Mouse (Mus musculus): Measurements from ENCODE around the gene Frmpd1.

Frmpd1 gene

DNA sequence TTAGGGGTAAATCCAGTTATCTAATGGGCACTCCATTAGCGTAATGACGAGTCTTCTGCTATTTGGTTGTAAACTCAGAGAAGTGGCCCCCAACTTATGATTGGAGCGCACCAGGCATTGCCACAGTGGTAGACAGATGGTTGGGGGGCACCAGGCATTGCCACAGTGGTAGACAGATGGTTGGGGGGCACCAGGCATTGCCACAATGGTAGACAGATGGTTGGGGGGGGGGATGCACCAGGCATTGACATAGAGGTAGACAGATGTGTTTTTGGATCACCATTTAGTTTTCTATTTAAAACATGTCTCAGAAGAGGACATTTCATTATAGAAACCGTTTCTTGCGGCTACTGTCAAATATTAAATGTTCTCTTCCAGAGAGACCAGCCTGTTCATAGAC lies 53.6 kb downstream of the Frmpd1 start:
- no peak for DNase-seq (ENCODE audit: low read depth, low spot score)

DNA sequence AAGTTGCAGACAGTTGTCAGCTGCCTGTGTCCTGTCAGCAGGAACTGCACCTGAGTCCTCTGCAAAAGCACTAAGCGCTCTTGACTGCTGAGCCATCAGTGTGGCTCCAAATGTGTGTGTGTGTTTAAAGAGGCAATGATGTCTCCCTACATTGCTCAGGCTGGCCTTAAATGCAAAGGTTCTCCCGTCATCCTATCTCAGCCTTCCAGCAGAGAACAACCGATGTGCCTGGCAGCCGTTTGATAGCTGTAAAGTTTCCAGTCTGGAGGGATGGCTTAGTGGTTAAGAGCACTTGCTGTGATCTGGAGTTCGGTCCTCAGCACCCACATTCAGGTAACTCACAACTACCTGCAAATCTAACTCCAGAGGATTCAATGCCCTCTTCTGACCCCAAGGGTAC lies 56.7 kb downstream of the Frmpd1 start:
- DNase-seq (ENCODE audit: low read depth, low spot score): no peak

DNA sequence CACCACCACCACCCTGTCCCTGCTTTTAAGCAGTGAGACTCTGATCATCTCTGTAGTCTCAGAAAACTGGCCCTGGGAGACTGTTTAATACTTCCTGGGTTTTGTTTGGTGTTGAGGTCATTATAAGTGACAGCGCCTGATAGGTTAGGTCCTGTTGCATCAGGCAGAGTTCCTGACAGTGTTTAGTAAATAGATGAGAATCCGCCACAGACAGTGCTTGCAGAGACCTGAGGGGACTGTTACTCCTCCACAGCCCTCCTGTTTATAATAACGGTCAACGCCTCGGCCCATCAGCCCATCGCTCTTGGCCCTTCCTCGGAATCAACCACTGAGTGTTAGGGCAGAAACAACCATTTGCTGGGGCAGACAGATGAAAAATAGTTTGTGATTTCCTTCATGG lies 57.5 kb downstream of the Frmpd1 start:
- no peak for DNase-seq (ENCODE audit: low read depth, low spot score)

DNA sequence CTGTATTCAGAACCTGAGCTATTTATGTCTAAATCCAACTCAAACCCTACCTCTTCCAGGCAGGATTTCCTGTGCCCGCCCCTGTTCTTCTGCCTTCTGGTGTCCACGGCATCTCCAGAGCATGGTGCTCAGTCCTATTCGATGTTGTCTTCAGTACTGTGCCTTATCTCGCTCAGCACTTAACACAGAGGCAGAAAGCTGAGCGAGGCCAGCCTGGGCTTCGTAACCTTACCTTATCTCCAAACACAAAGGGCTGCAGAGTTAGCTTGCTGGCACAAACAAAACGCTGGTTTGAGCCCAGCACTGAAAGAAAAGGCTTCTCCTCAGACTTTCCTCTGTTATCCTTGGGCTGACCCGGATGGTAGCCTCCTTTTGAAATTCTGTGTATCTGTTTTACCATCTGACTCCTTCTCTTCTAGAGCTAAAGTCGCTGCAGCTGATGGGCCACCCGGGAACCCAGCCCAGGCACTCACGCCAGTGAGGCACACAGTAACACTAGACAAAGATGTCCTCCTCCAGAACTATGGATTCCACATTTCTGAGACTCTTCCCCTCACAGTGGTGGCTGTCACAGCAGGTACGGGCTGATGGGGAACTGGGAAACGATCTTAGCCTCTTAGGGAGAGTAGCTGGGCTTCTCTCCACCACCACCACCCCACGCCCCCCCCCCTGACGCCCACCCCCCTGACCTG lies 58.7 kb downstream of the Frmpd1 start:
- DNase-seq (ENCODE audit: low read depth, low spot score): no peak

DNA sequence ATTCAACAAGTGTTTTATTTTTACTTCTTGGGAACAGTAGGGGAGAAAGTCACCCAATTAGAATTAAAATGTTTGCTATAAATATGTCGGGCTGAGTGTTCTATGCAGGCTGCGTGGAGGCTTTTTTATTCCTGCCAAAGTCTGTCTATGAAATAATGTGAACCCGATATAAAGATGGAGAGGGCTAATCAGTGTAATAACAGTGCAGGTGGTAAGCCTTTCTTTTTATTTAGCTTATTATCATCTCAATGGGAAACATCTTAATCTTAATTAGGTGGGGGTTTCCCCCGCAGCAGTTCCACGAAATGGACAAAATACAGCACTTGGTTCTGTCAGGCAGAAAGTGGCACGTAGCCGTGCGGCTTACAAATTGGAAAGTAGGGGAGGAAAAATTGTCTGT lies 66.6 kb downstream of the Frmpd1 start:
- DNase-seq (ENCODE audit: low read depth, low spot score): no peak

DNA sequence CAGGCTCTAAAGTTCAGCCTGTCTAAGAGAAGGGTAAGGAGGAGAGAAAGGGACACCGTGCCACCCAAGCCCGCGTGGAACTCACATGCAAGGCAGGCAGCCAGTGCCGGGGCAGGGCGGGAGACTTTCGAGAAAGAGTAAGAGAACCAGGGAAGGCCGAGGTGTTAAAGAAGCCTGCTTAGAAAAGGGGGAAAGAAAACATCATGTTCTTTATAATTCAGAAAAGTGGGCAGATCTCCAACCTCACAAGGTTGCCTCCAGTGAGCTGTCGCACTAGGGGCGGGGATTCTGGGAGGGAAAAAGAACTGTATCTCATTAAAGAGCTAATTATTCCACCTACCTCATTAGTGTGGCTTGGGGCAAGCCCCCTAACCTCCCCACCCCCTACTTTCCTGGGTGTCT lies 68.2 kb downstream of the Frmpd1 start:
- DNase-seq (ENCODE audit: low read depth, low spot score): no peak

DNA sequence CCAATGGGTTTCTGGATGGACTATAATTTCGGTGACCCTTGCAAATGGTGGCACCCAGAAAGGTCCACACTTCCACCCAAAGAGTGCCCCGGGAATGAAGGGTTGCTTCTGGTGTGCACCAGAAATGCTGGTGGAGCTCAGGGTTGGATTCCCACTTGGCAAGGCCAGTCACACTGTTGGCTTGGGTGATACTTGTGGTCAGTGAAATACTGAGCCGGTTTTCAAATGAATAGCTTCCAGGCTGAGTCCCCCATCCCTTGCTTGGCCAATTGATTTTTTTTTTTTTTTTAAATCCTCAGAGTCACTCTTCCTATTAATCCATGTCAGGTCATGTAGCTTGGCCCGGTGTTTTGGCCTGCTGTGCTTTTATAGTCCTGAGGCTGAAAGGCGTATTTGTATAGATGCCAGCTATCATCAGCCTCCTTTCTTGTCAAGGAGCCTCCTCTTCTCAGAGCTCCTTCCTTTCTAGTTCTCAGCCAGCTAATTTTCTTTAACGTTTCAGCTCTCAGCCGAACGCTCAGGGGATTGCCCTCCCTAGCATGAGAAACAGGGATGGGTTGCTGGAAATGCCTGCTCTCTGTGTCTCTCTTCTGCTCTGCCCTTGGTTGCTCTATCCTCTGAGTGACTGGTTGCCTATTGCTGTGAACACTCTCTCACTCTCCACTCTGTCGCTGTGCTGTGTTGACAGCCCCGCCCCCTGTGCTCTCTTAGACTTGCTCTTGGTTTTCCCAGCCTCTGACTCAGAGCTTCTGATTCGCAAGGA lies 69.3 kb downstream of the Frmpd1 start:
- DNase-seq (ENCODE audit: low read depth, low spot score): no peak

DNA sequence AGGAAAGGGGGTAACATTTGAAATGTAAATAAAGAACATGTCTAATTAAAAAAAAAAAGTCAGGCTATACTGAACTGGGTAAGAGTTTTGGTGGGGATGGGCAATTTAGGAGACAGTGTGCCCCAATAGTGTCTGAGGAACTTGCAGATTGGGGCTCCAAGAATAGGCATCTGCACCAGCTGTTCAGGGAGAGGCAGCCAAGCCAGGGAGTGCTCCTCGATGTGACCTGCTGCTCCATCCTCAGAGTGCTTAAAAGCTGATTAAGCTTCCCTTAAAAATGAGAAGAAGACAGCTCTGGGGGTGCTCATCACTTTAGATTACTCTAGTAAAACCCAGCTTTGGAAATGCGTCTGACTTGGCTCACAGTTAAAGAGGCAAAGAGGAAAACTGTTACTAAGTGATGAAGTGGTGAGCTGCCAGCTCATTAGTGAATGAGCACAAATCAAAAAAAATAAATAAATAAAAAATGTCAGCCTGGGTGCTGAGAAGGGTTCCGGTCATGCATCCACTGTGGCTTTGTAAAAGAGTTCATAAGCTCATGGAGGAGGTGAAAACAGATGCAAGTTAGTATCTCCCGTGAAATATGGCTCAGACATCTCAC lies 74.7 kb downstream of the Frmpd1 start:
- no peak for DNase-seq (ENCODE audit: low read depth, low spot score)

DNA sequence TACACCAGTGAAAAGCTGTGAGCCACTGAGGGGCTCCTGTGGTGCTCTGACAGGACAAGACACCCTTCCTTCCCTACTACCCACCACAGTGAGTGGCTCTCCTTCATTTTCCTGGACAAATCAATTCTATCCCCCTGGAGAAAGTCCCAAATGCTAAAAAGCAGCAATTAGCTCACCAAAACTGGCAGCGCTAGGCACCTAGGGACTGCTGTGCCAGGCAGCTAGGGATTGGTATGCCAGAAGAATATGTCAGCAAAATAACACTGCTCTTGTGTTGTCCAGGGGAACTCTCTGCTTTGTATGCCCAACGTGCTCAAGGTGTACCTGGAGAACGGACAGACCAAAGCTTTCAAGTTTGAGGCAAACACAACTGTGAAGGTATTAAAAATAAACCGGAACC lies 76.9 kb downstream of the Frmpd1 start:
- no peak for DNase-seq (ENCODE audit: low read depth, low spot score)

DNA sequence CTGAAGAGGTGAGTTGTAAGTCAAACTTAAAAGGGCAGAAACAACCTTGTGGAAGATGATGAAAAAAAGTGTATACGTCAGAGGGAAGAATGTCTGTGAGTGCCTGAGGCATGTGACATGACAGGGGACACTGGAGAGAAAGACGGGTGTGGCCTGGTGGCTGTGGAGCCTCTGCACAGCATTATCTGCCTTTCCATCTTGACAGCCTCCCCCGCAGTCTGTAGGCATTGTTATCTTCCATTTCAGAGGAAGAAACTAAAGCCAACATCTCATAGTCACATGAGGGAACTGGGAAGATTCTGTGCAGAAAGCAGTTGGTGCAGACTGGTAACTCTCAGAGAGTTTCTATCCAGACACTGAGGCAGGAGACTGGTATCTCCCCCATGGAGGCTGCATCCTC lies 83.2 kb downstream of the Frmpd1 start:
- no peak for DNase-seq (ENCODE audit: low read depth, low spot score)

DNA sequence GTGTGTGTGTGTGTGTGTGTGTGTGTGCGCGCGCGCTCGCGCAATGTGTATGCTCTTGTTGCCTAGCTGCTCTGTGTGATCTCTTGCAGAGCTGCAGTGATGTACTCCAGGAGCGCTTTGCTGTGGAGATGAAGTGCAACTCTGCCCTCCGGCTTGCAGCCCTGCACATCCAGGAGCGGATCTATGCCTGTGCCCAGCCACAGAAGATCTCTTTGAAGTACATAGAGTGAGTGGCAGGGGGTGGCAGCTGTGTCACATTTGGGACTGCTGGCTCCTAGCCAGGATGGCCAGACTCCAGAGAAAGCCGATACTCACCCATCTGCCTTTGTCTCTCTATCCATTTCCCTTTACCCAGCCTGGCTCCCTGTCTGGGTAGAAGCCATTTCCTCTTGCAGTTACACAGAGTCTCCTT lies 86.4 kb downstream of the Frmpd1 start:
- no peak for DNase-seq (ENCODE audit: low read depth, low spot score)

DNA sequence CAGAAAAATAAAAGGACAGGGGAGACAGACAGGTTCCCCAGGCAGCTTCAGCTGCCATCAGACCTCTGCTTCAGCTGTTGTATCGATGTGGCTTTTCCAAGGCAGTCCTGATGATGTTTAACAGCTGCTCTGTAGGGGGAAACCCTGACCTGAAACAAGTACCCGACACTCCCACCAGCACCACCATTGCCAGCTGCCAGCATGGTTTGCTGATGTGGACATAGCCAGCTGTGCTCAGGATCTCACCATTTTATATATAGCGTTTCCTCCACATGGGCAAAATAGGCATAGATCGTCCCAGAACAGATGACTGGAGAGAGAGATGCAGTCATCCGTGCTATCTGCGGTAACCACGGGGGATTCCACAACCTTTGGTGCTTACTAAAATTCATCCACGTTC lies 91.1 kb downstream of the Frmpd1 start:
- no peak for DNase-seq (ENCODE audit: low read depth, low spot score)

DNA sequence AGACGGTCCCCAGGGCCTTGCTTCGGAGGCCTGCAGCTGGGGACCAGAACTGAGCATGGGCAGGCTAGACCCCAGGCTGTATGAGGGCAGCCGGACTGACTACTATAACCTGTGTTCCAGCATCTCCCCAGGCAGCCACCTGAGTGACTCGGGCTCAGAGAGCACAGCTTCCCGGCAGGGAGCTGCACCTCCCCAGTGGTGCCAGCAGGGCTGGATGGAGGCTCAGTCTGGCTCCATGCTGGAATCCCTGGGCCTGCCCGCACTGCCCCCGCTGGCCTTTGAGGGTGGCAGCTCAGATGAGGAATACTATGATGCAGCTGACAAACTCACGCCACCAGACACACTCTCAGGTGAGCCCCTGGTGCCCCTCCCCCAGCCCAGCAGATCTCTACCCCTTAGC lies 94.6 kb downstream of the Frmpd1 start:
- DNase-seq (ENCODE audit: low read depth, low spot score): peak; percentile 39

DNA sequence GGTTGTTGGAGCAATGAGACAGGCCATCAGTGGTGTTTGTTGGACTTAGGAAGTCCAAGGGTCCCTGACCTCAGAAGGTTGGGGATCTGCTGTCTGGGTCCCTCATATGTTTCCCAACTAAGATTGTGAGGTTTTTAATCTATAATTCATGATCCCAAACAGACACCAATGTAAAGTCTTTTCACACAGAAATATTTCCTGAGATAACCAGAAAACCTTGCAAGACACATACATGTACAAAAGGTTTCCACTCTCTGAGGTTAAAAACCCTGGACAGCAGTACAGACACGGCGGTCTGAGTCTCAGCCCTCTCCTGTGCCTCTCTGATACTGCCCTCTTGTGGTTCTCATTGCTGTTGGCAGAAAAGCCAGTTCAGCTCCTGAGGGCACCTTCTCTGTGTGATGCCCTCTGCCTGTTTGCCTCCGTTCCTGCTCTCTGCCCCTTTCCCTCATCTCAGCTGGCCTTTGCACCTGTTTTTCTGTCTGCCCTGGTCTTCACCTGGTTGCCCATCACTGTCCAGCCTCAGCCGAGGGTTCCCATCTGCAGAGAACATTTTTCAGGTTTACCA lies 95.4 kb downstream of the Frmpd1 start:
- peak; percentile 68 for DNase-seq (ENCODE audit: low read depth, low spot score)

DNA sequence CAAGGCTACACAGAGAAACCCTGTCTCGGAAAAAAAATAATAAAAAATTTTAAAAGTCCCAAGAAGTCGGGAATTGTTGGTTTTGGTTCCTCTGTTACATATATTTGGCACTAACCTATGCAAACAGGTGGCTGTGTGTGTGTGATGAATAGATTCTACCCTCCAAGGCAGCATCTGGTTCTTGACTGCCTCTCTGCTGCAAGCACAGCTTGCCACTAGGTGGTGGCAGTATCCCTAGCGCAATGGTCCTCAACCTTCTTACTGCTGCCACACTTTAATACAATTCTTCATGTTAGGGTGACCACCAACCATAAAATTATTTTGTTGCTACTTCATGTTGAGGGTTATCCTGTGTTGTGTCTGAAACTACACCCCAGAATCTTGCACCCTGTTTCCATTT lies 101.6 kb downstream of the Frmpd1 start:
- peak; percentile 36 for DNase-seq (ENCODE audit: low read depth, low spot score)

DNA sequence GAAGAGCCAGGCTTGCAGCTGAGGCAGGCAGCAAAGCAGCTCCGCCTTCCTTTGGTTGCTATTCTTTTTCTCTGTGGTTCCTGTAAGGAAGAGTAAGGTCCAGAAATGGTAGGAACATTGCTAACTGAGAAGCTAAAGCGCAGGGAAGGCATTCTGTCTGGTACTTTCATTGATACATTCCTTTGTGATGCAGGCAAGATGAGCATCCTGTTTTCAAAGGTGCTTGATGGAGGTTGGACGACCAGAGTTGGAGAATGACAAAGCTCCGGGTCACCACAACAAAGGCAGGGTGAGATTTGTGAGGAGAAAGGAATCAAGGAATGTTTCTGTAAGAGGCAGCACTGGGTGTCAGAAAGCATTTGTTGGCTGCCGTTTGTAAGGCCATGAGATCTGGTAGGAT lies 103.2 kb downstream of the Frmpd1 start:
- peak; percentile 78 for DNase-seq (ENCODE audit: low read depth, low spot score)

DNA sequence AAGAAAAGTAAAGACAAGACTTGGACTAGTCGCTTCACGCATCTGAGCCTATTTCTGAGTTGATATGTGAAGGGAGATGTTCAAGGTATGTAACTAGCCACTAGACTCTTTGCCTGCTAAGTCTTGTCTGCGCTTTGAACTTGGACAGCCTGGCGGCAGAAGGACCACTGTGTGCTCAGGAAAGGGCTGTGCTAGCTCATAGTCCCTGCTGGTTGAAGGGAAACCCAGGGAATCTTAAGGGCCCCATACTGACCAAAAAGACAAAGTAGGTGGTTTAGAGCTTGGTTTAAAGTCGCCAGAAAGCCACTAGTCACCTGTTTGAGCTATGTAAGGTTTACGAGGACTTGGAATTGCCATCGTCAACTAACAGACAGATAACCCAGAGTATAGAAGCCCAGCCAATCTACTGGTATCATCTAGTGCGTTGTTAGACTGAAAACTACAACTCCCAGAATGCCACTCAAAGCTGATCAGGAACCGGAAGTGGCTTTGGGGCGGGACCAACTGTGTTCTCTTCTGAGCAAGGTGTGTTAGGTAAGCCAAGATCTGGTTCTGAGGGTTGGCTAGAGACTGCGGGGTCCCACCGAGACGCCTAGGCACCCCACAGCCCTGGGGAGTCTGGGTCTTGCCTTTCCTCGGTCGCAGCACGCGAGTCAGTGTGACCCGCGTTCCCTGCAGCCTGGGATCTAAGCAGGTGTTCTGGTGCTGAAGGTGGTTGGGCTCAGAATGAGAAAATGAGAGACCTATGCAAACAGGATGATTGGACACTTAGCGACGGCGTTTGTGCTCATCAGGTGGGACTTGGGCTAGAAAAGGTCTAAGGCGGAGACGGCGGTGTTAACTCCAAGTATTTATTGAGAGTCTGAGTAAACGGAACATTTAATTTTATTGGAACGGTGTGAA lies 112.2 kb downstream of the Frmpd1 start, which contains the start of gene Trmt10b:
Gene Trmt10b, plus strand, starts transcription at position 466 of the 903 bp plus-strand sequence.
- peak; percentile 83 for DNase-seq (ENCODE audit: low read depth, low spot score)

DNA sequence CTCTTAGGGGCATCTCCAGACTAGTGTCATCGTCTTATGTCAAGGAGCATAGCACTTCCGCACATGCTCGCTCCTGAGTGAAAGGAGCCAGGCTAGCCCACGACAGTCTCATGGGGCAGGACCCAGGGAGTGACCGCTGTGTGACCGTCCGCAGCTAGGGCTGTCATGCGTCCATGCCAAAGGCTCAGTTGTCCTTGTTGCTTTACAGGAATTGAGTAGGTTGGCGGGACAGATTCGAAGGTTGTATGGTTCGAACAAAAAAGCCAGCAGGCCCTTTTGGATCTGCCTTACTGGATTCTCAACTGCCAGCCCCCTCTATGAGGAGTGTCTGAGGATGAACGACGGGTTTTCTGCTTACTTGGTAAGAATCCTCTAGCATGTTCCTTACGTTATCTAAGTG lies 120.9 kb downstream of the Frmpd1 start:
- DNase-seq (ENCODE audit: low read depth, low spot score): no peak

DNA sequence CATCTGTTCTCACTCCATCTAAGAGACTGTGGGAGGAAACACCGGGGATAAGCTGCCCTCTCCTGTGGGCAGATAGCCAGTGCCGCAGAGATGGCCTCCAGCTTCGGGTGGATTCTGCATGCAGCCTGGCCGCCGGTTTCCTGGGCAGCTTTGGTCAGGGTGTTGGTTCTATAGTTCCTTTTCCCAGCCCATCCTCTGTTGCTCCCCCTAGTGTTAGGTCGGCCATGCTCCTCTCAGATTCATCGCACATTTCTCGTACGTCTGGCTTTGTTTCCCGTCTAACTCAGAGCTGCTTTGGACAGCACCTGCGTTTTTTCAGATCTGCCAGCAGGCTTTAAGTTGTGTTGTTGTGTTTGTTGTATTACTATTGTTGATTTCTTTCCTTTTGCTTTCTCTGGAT lies 123.4 kb downstream of the Frmpd1 start:
- peak; percentile 68 for DNase-seq (ENCODE audit: low read depth, low spot score)

DNA sequence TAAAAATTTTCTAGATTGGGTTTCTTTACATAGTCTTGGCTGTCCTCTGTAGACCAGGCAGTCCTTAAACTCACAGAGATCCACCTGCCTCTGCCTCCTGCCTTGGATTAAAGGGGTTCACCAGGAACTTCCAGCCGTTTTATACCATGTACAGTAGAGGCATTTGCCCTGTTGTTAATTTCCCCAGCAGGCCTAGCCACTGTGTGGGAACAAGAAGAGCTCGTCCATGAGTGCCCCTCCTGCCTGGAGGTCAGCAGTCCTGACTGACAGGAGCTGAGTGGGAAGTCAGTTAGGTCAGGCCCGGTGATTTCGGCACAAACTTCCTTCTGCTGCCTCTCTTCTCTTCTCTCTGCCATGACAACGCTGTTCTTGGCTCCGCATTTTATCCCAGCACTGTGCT lies 123.9 kb downstream of the Frmpd1 start:
- DNase-seq (ENCODE audit: low read depth, low spot score): no peak

DNA sequence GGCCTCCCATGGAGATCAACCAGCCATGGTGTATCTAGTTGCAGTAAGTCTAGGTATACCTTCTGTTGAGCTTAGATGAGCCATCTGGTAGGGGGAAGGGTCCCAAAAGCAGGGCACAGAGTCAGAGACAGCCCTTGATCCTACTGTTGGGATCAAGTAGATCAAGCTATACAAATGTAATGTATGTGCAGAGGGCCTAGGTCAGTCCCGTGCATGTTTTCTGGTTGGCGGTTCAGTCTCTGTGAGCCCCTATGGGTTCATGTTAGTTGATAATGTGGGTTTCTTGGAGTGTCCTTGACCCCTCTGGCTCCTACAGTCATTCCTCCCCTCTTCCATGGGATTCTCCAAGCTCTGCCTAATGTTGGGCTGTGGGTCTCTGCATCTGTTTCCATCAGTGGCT lies 126.4 kb downstream of the Frmpd1 start:
- no peak for DNase-seq (ENCODE audit: low read depth, low spot score)

Measured in ES-CJ7 (cell line).